Mouse (Mus musculus): ENCODE data around the gene Pmm1. TPM values are rescaled to one million over a fixed set of nuclear protein-coding genes. Genes with fewer than 3 reads are reported as not detected.

Pmm1 gene
- total and polyA plus RNA-seq, 3 experiments, result 22.0 to 27.7 (median 26.7) TPM

DNA sequence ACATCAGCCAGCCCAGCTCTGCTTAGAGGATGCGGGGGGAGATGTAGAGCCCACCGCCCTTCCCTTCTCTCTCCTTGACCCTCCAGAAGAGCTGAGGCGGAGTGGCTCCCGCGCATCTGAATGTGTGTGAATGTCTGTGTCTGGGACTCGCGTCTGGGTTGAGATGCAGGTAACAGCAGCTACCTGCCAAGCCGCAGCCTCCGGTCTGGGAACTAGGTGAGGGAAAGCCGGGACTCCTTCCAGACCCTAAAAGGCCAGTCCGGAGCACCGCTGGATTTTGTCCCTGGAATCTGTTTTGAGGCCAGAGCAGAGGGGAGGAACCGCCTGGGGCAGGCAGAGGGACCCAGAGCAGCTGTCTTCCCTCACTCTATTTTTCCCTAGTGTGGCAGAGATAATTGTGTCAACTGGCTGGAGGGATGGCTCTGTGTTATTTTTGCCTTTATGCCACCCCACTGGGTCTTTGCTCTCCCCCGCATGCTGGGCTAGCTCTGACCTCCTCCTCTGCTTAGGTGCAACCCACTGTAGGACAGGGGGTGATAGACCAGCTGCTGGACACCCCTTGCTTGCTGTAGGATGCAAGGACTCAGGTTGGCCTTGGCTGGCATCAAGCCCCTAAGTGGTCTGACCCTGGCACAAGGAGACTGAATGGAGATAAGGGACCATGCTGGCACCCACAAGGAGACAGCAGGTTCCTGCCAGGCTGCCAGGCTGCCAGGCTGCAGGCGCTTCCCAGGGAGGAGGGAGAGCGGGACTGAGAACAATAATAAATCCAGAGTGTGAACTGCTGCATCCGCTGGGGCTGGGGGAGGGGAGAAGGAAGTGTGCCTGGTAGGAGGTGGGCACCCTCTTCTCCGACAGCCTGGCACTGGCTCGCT is 23.4 kb downstream of the Pmm1 start:
- intact Hi-C loops (cut with DNase I), result no loop called here
- Histone ChIP-seq H3K27me3 (ENCODE audit: control insufficient read depth, insufficient read depth, low read length) (no peaks in the 10 kb centered on the region), H3K36me3 (ENCODE audit: control insufficient read depth, insufficient read depth, low read length) (no peaks in the 10 kb centered on the region), H3K4me1 (ENCODE audit: control insufficient read depth, insufficient read depth, low read length) (peaks cover 6% of the 10 kb centered on the region), H3K4me3 (peak overlapping the region; percentile 50), H3K79me2 (replicated peaks; ENCODE audit: control insufficient read depth, insufficient read depth, low read length) (no peaks in the 10 kb centered on the region), H3K27ac (peak overlapping the region; percentile 88), H3K9ac (ENCODE audit: low read depth, low read length) (peak overlapping the region; percentile 32)
- peak; percentile 67 to 79 for DNase-seq
- TF ChIP-seq EP300 (IDR thresholded peaks at IDR 0.05; ENCODE audit: insufficient read depth, low read depth, low read length) (peak; percentile 63; the same call in 1 of the 2 replicates), POLR2A (IDR thresholded peaks at IDR 0.05; ENCODE audit: insufficient read depth, low read depth, low read length) (0 out of 2 replicates have a peak, but pooled peaks have one; percentile 6), CTCF (IDR thresholded peaks at IDR 0.05) (no peak)
- 6% methylated on average over 19 of the region's 19 CpGs for WGBS

DNA sequence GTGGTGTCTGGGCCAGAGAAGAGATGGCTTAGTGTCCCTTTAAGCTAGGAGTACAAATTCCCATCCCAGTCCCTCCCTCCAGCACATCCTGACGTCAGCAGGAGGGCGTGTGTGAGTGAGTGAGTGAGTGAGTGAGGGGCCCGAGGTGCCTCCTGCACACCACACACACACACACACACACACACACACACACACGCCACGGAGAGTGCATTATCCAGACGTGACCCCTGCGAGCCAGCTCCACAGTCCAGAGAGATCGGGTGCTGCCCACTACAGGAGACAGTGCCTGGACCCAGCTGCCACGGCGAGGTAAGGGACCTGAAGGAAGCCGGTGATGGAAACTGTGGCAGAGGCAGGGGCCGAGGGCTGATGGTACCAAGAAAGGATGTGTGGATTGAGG is 24.1 kb downstream of the Pmm1 start, which contains the start of gene Csdc2:
Gene Csdc2, plus strand, starts transcription at position 81 of the 400 bp plus-strand sequence.
- peaks cover 6% of the 10 kb centered on the region for H3K4me1 ChIP-seq (ENCODE audit: control insufficient read depth, insufficient read depth, low read length)
- H3K27me3 ChIP-seq (ENCODE audit: control insufficient read depth, insufficient read depth, low read length), result no peaks in the 10 kb centered on the region
- no peaks in the 10 kb centered on the region for H3K79me2 ChIP-seq (replicated peaks; ENCODE audit: control insufficient read depth, insufficient read depth, low read length)
- peak within 1 kb of the TSS; percentile 32 for H3K9ac ChIP-seq (ENCODE audit: low read depth, low read length)
- intact Hi-C loops (cut with DNase I), result no loop called here
- WGBS, result 3% methylated on average over 12 of the region's 12 CpGs
- TF ChIP-seq EP300 (IDR thresholded peaks at IDR 0.05; ENCODE audit: insufficient read depth, low read depth, low read length), result peak; percentile 6; the same call in 1 of the 2 replicates
- peak; percentile 26; the same call in 1 of the 2 replicates for TF ChIP-seq CTCF (IDR thresholded peaks at IDR 0.05)
- peak; percentile 61; the same call in 1 of the 2 replicates for TF ChIP-seq POLR2A (IDR thresholded peaks at IDR 0.05; ENCODE audit: insufficient read depth, low read depth, low read length)
- peak; percentile 64 to 70 for DNase-seq
- H3K27ac ChIP-seq, result peak within 1 kb of the TSS; percentile 88
- H3K4me3 ChIP-seq, result peak within 1 kb of the TSS; percentile 50
- no peaks in the 10 kb centered on the region for H3K36me3 ChIP-seq (ENCODE audit: control insufficient read depth, insufficient read depth, low read length)

DNA sequence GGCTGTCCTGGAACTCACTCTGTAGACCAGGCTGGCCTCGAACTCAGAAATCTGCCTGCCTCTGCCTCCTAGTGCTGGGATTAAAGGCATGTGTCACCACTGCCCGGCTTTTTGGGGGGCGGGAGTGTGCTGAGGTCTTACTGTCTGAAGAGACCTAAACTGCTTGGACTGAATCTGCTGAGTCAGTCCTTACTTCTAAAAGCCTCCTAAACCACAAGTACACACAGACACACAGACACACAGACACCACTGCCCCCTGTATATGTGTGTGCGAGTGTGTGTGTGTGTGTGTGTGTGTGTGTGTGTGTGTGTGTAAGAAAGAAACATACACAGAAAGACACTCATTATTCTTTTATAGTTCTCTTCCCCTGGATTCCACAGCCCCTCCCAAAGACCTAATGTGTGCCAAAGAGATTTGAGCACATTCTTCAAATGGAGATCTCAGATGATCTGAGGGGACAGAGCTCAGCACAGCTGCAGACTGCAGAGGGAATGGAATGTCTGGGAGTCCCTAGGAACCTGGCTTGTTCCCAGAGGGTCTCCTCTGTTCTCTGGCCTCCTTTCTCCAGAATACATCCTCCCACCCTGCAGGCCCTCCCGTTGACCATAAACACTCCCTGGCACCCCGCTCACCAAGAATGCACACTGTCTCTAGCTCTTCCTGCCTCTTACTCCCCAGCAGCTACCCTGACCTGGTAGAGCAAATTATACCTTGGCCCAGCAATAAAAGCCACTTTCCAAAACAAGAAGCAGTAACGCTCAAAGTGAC is 24.7 kb downstream of the Pmm1 start:
- intact Hi-C loops (cut with DNase I), result no loop called here
- WGBS, result 56% methylated on average over 7 of the region's 7 CpGs
- Histone ChIP-seq H3K79me2 (replicated peaks; ENCODE audit: control insufficient read depth, insufficient read depth, low read length) (no peaks in the 10 kb centered on the region), H3K4me1 (ENCODE audit: control insufficient read depth, insufficient read depth, low read length) (peaks cover 6% of the 10 kb centered on the region), H3K36me3 (ENCODE audit: control insufficient read depth, insufficient read depth, low read length) (no peaks in the 10 kb centered on the region), H3K27me3 (ENCODE audit: control insufficient read depth, insufficient read depth, low read length) (no peaks in the 10 kb centered on the region), H3K9ac (ENCODE audit: low read depth, low read length) (peak overlapping the region; percentile 25), H3K27ac (peak overlapping the region; percentile 88), H3K4me3 (peak overlapping the region; percentile 50; the same call in 1 of the 2 replicates)
- no peak for DNase-seq
- TF ChIP-seq CTCF (IDR thresholded peaks at IDR 0.05) (no peak), EP300 (IDR thresholded peaks at IDR 0.05; ENCODE audit: insufficient read depth, low read depth, low read length) (no peak), POLR2A (IDR thresholded peaks at IDR 0.05; ENCODE audit: insufficient read depth, low read depth, low read length) (no peak)

DNA sequence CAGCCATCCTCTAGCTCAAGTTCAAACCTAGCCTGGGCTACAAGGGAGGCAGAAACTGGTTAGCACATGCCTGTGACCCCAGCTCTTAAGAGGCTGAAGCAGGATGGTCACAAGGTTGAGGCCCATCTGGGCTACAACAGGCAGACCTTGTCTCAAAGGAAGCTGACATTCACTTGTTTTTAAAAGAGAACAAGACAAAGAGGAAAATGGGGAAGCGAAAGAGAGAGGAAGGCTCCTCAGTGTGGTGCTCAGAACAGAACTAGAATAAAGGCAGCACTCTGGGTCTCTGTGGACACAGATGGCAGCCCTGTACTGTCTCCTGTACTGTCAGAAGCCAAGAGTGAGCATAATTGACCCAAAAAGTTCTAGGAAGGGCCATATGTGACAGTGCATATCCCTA is 26.7 kb downstream of the Pmm1 start:
- Histone ChIP-seq H3K27me3 (ENCODE audit: control insufficient read depth, insufficient read depth, low read length) (no peaks in the 10 kb centered on the region), H3K36me3 (ENCODE audit: control insufficient read depth, insufficient read depth, low read length) (no peaks in the 10 kb centered on the region), H3K4me1 (ENCODE audit: control insufficient read depth, insufficient read depth, low read length) (peaks cover 3% of the 10 kb centered on the region), H3K27ac (no peak overlapping the region), H3K9ac (ENCODE audit: low read depth, low read length) (no peak overlapping the region), H3K4me3 (no peak overlapping the region), H3K79me2 (replicated peaks; ENCODE audit: control insufficient read depth, insufficient read depth, low read length) (no peaks in the 10 kb centered on the region)
- no peak for DNase-seq
- no peak for TF ChIP-seq CTCF (IDR thresholded peaks at IDR 0.05)
- no peak for TF ChIP-seq POLR2A (IDR thresholded peaks at IDR 0.05; ENCODE audit: insufficient read depth, low read depth, low read length)
- no peak for TF ChIP-seq EP300 (IDR thresholded peaks at IDR 0.05; ENCODE audit: insufficient read depth, low read depth, low read length)
- intact Hi-C loops (cut with DNase I), result no loop called here
- WGBS, result 81% methylated on average over 1 of the region's 1 CpGs

DNA sequence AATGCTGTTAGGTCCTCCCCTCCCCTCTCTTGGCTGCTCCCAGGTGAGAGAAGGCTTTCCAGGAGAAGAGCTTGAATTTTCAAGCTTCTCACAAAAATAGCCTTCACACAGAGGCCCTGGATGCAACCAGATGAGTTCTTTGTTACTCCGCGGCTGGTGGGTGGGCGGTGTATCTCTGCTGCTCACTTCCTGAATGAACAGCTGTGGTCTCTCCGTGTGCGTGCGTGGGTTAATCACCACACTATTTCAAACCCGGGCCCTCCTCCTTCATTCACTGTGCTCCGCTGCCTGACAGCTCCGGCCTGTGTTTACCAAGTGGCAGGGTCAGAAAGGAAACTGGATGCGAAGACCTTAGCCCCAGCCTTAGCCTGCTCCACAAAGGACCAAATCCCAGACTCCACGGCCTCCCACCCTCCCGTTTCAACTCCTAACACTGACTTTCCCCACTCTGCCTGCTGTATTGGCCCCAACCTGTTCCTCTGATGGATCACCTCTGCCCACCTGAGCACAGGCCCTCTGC is 27.7 kb downstream of the Pmm1 start:
- H3K27ac ChIP-seq, result no peak overlapping the region
- H3K4me1 ChIP-seq (ENCODE audit: control insufficient read depth, insufficient read depth, low read length), result peaks cover 2% of the 10 kb centered on the region; the same call in 1 of the 2 replicates
- WGBS, result 37% methylated on average over 12 of the region's 12 CpGs
- TF ChIP-seq CTCF (IDR thresholded peaks at IDR 0.05) (no peak), POLR2A (IDR thresholded peaks at IDR 0.05; ENCODE audit: insufficient read depth, low read depth, low read length) (no peak)
- no peak for DNase-seq
- no peaks in the 10 kb centered on the region for H3K36me3 ChIP-seq (ENCODE audit: control insufficient read depth, insufficient read depth, low read length)
- intact Hi-C loops (cut with DNase I), result no loop called here
- no peak overlapping the region for H3K4me3 ChIP-seq
- H3K27me3 ChIP-seq (ENCODE audit: control insufficient read depth, insufficient read depth, low read length), result no peaks in the 10 kb centered on the region
- H3K9ac ChIP-seq (ENCODE audit: low read depth, low read length), result no peak overlapping the region
- H3K79me2 ChIP-seq (replicated peaks; ENCODE audit: control insufficient read depth, insufficient read depth, low read length), result no peaks in the 10 kb centered on the region
